Mouse (Mus musculus) bone marrow, adult 2 months (tissue): ENCODE measurements around the gene Fdxacb1. TPM values are rescaled to one million over a fixed set of nuclear protein-coding genes. Genes with fewer than 3 reads are reported as not detected.

Experiments
- H3K27ac ChIP-seq: fragments of 200-500 bp; 2 replicates; pipeline ENCODE4 v1.5.1; 2012; ENCODE audit warnings: low read depth, mild to moderate bottlenecking, control low read depth, inconsistent platforms, low read length; ENCODE audit not compliant: control insufficient read depth, poor library complexity, insufficient read depth
- H3K4me1 ChIP-seq: fragments of 200-500 bp; 2 replicates; pipeline ENCODE4 v1.6.1; 2011; ENCODE audit warnings: low read length; ENCODE audit not compliant: control insufficient read depth, insufficient read depth
- H3K4me3 ChIP-seq: fragments of 200-500 bp; replicated peaks from 2 replicates; pipeline ENCODE3; 2011; ENCODE audit warnings: mild to moderate bottlenecking, low read depth, low read length, control low read depth; ENCODE audit not compliant: control insufficient read depth
- CTCF ChIP-seq: fragments of 200-500 bp; IDR thresholded peaks from 2 replicates; pipeline ENCODE4 v1.5.1; 2011; ENCODE audit warnings: low read length, control low read depth; ENCODE audit not compliant: control insufficient read depth, insufficient read depth
- POLR2A ChIP-seq: fragments of 200-500 bp; IDR thresholded peaks from 2 replicates; pipeline ENCODE4 v1.6.1; 2011; ENCODE audit warnings: low read depth, mild to moderate bottlenecking, control low read depth, low read length, borderline replicate concordance; ENCODE audit not compliant: control insufficient read depth
- WGBS: fragments of 180-500 bp; shearing (Covaris S2); methylation state at CpG from one replicate; pipeline ENCODE4 v1.1.7; 2018; 5-methylcytosine and 5-hydroxymethylcytosine counted together
- polyA plus RNA-seq: library from polyadenylated mRNA; stranded (reverse); fragments of >200 nt; gene quantifications from 2 replicates; pipeline ENCODE4 v1.2.4, GENCODE M21; 2011; ENCODE audit warnings: low replicate concordance; ENCODE audit not compliant: missing spikeins, insufficient read depth, insufficient read length

Gene Fdxacb1
- polyA plus RNA-seq, 1 experiment = 5.5 TPM

DNA sequence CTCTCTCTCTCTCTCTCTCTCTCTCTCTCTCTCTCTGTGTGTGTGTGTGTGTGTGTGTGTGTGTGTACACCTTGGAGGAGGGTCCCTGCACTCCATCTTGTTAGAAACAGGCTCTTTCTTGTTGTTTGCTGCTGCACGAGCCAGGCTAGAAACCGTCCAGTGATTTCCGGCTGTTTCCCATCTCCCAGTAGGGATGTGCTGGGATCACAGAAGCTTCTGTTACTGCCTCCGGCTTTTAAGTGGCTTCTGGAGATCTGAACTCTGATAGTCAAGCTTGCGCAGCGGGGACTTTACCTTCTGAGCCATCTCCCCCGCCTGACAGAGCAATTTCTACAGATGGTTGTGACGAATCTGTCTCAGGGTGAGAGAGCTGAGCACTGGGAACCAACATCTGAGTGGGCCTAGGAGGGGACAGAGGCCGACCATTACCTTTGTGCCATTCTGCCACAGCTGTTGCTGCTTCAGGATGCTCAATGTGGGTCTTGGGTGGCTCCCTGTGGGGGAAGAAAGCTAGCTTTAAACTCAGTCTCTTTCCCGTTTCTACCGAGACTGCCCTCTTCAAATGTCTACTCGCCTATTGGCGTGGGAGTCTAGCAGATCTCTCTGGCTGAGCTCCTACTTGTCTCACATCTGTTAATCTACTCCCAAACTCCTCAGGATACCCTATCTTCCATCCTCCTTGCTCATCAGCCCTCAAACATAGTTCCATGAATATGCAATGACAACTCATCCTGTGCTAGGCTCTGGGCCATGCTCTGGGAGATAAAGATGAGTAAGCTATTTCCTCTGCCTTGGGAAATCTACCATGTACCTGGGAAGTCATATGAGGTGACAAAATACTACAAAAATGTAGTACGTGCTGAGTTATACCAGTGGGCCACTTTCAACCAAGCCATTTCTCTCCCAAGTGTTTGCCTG, 26.9 kb upstream of the Fdxacb1 start:
- H3K4me1 ChIP-seq = peaks cover 2% of the 10 kb centered on the region; the same call in 1 of the 2 replicates
- 83% methylated on average over 14 of the region's 14 CpGs for WGBS
- no peak overlapping the region for H3K27ac ChIP-seq
- H3K4me3 ChIP-seq = no peak overlapping the region
- TF ChIP-seq POLR2A (no peak), CTCF (no peak)

DNA sequence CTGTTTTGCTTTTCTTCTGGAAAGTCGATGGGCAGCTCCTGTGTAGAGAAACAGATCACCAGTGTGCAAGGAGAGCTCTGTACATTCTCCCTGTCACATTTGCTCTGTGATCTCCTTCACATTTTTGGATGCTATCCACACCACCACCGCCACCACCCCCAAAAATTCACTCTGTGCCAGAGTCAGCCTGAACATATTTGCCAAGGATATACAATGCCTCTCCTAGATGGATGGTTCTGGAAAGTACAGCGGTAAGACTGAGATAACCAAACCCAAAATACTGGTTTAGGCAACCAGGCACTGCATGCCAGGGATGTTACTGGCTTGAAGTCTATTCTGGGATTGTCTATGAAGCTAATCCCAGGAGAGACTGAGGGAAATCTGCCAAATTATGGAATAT, 25.8 kb upstream of the Fdxacb1 start:
- no peak overlapping the region for H3K4me3 ChIP-seq
- WGBS = 69% methylated on average over 3 of the region's 3 CpGs
- TF ChIP-seq POLR2A = no peak
- TF ChIP-seq CTCF = no peak
- peaks cover 2% of the 10 kb centered on the region; the same call in 1 of the 2 replicates for H3K4me1 ChIP-seq
- no peak overlapping the region for H3K27ac ChIP-seq

DNA sequence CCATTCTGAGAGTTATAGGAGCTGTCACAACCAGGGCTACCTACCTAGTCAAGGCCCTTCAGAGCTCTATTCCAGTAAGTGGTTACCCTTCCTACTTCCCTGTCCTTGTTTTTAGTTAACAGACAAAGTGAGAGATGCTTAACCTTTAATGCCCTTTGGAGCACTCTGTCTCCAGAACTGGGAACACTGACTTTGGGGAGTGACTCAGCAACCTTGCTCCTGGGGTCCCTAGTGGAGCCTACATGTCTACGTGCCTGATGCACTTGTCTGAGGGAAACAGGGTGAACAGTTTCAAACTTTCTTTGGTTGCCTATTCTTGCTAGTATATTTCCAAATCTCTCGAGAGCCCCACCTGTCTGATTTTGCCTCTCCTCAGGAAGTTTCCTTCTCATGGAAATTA, 25.3 kb upstream of the Fdxacb1 start:
- TF ChIP-seq POLR2A = no peak
- WGBS = 35% methylated on average over 2 of the region's 2 CpGs
- H3K27ac ChIP-seq = no peak overlapping the region
- H3K4me3 ChIP-seq = no peak overlapping the region
- H3K4me1 ChIP-seq = peaks cover 2% of the 10 kb centered on the region; the same call in 1 of the 2 replicates

DNA sequence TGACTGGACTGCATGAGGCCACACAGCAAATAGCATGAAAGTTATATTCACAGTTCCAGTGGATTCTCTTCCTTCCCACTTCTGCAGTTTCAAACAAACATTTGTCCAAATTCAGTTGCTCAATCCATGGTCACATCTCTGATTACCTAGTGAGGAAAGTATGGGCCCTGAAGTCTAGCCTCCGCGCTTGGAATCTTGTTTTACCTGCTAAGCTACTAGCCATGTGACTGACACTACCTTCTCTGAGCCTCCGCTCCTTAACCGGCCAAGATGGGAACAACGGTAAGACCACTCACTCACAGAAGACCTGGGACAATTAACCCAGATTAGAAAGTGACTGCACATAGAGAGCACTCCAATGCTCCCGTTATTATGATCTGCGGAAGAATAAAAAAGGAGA, 22.2 kb upstream of the Fdxacb1 start:
- Histone ChIP-seq H3K4me3 (no peak overlapping the region), H3K4me1 (no peaks in the 10 kb centered on the region), H3K27ac (no peak overlapping the region)
- TF ChIP-seq POLR2A (no peak), CTCF (no peak)
- 55% methylated on average over 7 of the region's 7 CpGs for WGBS

DNA sequence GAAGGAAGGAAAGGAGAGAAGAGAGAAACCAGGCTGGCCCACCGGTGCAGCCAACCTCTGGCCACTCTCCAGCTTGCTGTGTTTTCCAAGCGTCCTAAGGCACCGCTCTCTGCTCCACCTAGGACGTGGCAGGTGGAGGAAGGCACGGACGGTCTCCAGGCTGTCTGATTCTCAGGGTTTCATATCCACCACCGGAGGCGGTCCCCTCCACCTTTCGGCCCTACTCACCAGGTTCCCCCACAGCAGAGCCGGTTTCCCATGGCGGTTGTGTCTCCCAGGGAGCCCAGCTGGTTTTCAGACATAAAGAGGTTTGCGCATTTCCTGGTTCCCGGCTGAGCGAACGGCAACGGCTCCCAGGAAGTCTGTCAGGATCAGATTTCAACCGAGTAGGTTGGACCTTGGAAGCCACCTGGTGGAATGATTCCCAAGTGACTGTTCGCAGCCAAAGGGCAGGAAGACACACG, 21.8 kb upstream of the Fdxacb1 start, which contains the start of gene 2310030G06Rik:
2310030G06Rik (minus strand) TSS at position 323 of the 464 bp plus-strand sequence.
- Histone ChIP-seq H3K4me1 (no peaks in the 10 kb centered on the region), H3K4me3 (no peak within 1 kb of the TSS), H3K27ac (no peak within 1 kb of the TSS)
- 18% methylated on average over 19 of the region's 19 CpGs for WGBS
- TF ChIP-seq POLR2A (no peak), CTCF (no peak)

DNA sequence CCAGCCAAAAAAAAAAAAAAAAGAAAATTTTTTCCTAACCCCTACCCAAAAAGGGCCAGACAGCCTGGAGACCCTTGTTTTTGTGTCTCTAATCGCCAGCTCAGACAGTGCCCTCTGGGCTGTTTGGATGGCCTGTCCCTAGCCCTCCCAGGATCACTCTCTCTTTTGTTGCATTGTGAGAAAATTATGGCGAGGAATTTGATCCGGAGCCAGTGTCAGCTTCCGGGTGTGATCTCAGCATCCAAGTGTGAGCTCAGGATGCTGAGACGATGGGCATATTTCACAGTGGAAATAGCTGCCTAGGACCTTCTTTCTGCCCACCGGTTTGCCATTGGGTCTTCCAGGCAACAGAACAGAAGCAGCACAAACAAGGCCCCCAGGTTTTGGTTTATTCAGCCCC, 17.3 kb upstream of the Fdxacb1 start:
- Histone ChIP-seq H3K4me3 (no peak overlapping the region), H3K27ac (no peak overlapping the region), H3K4me1 (no peaks in the 10 kb centered on the region)
- TF ChIP-seq POLR2A = no peak
- no peak for TF ChIP-seq CTCF
- 88% methylated on average over 6 of the region's 6 CpGs for WGBS

DNA sequence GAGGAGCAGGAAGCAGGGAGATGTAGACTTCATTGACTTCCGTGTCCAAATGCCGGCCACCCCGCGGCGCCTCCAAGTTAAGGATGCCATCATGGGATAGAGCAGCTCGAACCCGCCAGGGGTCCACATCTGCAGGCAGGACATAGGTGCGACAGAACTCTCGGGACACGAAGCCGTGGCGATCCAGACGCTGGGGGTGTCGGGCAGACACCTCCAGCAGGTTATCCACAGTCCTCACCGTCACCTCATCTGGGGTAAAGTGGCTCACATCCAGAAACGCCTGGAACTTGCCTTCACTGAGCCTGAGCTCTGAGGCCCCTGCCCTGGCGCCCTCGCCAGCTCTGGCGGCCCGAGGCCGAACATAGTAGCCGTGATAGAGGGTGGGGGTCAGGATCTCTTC, 16.7 kb upstream of the Fdxacb1 start, which contains the start of gene Cryab:
Cryab (plus strand) TSS at position 3 of the 400 bp plus-strand sequence.
- TF ChIP-seq POLR2A (no peak), CTCF (no peak)
- no peaks in the 10 kb centered on the region for H3K4me1 ChIP-seq
- WGBS = 78% methylated on average over 22 of the region's 22 CpGs
- H3K27ac ChIP-seq = no peak within 1 kb of the TSS
- H3K4me3 ChIP-seq = no peak within 1 kb of the TSS

DNA sequence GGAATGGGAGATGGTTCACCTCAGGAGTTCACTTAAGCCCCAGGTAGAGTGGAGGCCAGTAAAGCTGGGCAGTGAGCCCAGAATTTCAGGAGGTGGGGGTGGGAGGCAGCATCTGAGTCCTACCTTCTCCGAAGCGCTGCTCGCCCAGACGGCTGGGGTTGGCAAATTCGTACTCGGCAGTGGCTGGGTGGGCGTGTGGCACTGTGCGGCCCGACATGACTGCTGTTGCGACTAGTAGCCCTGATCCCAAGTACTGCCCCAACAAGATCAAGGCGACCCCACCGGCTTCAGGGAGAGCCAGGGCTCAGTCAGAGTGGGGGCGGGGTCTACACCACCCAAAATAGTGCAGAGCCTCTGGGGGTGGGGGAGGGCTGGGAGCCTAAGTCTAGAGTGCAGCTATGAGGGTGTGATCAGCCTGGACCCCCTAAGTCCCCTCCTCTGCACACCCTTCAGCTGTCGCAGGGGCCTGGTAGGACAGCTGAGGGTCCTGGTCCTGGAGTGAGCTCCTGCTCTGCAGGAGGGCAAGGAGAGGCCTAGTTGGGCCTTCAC, 15.9 kb upstream of the Fdxacb1 start, which contains the start of gene Hspb2:
Hspb2 (minus strand) TSS at position 301 of the 549 bp plus-strand sequence.
- TF ChIP-seq CTCF (no peak), POLR2A (no peak)
- no peak within 1 kb of the TSS for H3K4me3 ChIP-seq
- H3K27ac ChIP-seq = no peak within 1 kb of the TSS
- no peaks in the 10 kb centered on the region for H3K4me1 ChIP-seq
- WGBS = 83% methylated on average over 14 of the region's 14 CpGs
